Mouse (Mus musculus): ENCODE data around the gene Gm11027.

The Gm11027 gene

DNA sequence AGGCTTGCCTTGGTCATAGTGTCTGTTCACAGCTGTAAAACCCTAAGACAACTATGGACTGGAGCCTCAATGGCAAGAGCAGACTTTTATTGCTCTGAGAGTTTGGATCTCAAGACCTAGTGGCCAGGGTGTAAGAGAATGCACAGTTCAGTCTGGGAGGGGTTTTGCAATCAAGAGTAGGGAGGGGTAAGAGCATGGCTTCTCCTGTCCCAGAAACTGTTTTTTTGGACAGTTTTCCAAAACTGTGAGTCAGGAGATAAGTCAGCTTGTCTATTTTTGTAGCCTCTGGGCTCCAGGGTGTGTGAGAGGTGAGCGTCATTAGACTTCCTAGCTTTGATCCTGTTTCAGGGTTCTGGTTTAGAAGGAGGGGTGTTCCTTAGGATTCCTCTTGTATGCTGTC, 3.4 kb downstream of the Gm11027 start:
- DNase-seq (ENCODE audit: extremely low read depth, insufficient read length, low spot score) = peak; percentile 36

GRCm38 (mm10) chr12:116279181-116279580, 4.0 kb downstream of the Gm11027 start:
- no peak for DNase-seq (ENCODE audit: extremely low read depth, insufficient read length, low spot score)

DNA sequence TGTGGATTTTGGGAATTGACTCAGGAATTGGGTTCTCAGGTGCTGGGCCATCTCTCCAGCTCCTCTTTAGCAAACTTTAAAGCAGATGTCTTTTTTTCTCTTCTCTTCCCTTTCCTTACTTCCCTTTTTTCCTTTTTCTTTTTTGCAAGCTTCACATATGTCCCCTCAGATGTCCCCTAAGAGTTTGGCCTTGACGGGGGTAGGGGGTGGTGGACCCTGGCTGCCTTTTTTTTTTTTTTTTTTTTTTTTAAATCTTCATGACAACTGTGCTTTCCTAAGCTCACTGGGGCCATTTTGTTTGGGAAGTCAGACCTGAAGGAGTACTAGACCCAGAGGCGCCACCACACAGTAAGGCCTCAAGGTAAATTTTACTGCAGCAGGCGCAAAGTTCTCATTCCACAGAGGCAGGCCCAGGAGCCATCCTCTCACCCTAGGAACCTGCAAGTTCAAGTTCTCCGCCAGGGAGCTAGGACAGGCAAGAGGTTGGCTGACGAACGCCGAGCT, 5.0 kb downstream of the Gm11027 start:
- DNase-seq (ENCODE audit: extremely low read depth, insufficient read length, low spot score) = no peak

GRCm38 (mm10) chr12:116280653-116281364, 5.6 kb downstream of the Gm11027 start, which contains the start of gene Esyt2:
Esyt2 (plus strand) TSS chr12:116281196.
- peak; percentile 99 for DNase-seq (ENCODE audit: extremely low read depth, insufficient read length, low spot score)

GRCm38 (mm10) chr12:116281427-116282281, 6.5 kb downstream of the Gm11027 start:
- no peak for DNase-seq (ENCODE audit: extremely low read depth, insufficient read length, low spot score)

DNA sequence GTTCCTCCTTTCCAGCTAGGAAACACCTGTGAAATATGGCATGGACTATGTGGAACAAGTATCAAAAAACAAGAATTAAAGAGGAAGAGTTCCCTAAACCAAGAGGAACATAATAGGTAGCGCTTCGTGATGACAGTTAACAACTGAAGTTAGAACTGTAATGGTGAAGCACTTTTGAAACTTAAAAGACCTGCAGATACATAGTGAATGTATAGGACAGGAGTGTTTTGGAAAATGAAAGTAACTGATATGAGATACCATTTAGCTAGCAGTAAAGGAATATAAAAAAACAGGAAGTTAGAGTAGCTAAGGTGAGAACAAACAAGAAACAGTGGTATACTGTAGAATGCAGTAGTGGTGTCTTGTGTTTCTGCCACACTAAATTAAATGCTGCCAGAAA, 7.7 kb downstream of the Gm11027 start:
- no peak for DNase-seq (ENCODE audit: extremely low read depth, insufficient read length, low spot score)

GRCm38 (mm10) chr12:116283511-116283910, 8.3 kb downstream of the Gm11027 start:
- no peak for DNase-seq (ENCODE audit: extremely low read depth, insufficient read length, low spot score)

DNA sequence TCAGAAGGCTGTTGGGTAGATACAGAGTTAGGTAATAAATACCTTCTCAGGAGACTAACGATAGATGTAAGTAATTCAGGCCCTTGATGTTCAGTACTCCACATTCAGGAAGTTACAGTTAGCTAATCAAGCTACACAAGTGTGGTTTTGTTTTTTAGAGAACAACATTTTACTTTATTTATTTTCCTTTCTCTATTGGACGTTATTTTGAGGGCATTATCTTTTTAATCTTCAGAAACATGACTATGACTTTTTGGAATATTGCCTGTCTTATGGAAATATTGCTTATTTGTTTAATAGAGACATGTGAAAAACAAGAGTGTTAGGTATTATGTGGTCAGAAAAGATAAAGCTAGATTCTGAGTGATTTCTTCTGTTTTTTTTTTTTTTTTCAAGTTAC, 18.0 kb downstream of the Gm11027 start:
- no peak for DNase-seq (ENCODE audit: extremely low read depth, insufficient read length, low spot score)

DNA sequence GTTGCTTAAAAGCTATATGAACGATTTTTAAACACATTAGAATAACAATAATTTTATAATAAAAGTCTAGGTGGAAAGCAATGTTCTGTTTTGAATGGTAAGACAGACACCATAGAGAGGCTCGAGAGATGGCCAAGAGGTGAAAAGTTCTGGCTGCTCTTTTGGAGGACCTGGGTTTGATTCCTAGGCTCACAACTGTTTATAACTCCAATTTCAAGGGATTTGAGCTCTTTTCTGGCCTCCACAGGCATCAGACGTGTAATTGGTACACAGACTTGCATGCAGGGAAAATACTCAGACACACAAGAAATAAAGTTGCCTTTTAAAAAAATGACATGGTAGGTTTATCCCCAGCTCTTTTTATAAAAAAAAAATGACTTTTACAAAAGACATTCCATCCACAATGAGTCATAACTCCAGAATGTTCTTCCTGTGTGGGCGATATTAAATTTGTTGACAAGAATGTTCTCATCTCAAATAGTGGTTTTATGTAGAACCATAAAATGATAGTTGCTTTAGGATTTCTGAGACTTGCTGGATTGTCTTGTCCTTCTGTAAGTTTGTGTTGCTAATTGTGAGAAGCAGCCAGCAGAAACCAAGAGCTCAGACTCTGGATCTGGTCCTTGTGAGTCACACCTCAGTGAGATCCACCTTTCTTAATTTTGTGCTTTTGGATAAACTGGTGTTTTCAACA, 18.6 kb downstream of the Gm11027 start:
- peak; percentile 54 for DNase-seq (ENCODE audit: extremely low read depth, insufficient read length, low spot score)

GRCm38 (mm10) chr12:116299906-116300305, 24.7 kb downstream of the Gm11027 start:
- peak; percentile 48 for DNase-seq (ENCODE audit: extremely low read depth, insufficient read length, low spot score)

DNA sequence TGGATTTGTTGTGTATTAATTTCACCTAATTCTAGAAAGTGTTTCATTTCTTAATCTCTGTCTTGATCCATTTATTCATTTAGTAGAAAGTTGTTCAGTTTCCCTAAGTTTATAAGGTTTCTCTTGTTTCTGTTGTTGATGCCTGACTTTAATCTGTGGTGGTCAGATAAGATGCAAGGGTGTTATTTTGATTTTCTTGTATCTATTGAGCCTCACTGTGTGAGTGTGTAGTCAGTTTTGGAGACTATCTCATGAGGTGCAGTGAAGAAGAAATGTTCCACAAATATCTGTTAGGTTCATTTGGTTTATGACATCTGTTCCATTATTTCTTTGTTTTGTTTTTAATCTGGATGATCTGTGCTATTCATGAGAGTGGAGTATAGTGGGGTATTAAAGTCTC, 27.0 kb downstream of the Gm11027 start:
- DNase-seq (ENCODE audit: extremely low read depth, insufficient read length, low spot score) = no peak

DNA sequence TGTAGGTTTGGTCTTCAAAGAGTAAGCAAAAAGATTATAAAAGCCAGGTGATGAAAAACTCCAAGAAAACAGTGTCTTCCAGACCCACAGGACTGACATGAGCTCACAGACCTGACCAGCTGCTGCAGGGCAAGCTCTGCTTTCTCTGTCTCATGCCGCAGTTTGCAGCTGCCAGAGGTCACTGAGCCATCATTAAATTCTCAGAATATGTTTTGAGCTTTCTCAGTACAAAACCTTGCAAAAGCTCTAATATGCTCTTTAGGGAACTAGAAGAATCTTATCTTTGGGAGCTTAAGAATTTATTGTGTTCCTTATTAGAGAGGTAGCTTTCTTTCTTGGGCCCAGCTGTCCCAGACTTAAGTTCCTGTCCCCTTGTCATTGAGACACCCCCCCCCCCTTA, 30.9 kb downstream of the Gm11027 start:
- DNase-seq (ENCODE audit: extremely low read depth, insufficient read length, low spot score) = peak; percentile 30

GRCm38 (mm10) chr12:116307870-116308269, 32.7 kb downstream of the Gm11027 start:
- DNase-seq (ENCODE audit: extremely low read depth, insufficient read length, low spot score) = no peak

DNA sequence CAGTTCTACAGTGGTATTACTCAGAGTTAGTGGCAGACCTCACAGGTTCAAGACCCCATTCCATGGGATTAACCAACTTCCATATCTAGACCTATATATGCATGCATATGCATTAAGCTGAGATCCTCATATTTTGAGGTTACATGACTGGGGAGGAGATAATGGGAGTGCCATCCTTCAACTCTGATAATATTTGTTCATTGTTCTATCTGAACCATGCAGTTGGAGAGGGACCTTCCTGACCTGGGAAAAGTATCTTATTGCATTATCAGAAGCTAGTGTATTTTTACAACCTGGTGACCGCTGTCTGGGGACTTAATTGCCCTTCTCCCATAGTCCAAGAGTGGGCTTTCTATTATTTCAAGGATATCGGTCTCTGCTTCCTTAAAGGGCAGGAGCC, 33.4 kb downstream of the Gm11027 start:
- no peak for DNase-seq (ENCODE audit: extremely low read depth, insufficient read length, low spot score)

GRCm38 (mm10) chr12:116313816-116314215, 38.6 kb downstream of the Gm11027 start:
- no peak for DNase-seq (ENCODE audit: extremely low read depth, insufficient read length, low spot score)

DNA sequence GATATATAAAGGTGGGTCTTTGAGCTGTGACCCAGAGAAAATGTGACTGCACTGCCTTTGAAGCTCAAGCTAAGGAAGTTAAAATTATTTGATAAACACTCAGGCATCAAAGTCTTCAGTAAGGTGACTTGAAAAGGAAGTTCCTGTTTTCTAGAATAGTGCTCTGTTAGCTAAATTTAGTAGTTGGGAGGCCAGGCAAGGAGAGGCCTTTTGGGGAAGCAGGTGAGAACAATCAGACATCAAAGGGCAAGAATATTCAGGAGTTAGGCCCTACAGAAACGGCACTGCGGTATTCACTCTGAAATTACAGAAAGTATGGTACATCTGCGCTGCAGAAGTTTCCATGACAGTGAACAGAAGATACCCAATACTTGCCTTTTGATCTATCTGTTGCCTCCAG, 40.3 kb downstream of the Gm11027 start:
- DNase-seq (ENCODE audit: extremely low read depth, insufficient read length, low spot score) = no peak

DNA sequence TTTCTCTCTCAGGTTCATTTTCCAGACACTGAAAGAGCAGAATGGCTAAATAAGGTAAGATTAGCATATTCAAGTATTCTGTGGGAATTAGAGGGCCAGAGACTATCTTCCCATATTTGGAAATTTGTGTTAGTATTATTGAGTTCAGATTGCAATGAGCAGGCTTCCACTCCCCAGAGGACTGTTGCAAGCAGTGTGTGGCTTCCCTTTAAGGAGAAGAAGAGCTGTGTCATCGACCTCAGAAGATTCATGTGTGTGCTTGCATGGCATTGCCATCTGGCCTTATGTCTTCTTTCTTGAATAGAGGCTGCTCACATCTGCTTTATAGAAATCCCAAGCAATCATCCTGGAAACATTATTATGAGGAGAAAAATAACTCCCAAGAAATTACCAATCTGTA, 42.6 kb downstream of the Gm11027 start:
- no peak for DNase-seq (ENCODE audit: extremely low read depth, insufficient read length, low spot score)

Measured in 3134 (cell line).